Mouse (Mus musculus) adrenal gland, postnatal 36 days (tissue): ENCODE measurements around the gene Bag3. TPM values are rescaled to one million over a fixed set of nuclear protein-coding genes. Genes with fewer than 3 reads are reported as not detected.
"Not testable (repeated sequence)": the region's sequence is repeated elsewhere in the genome, so short reads cannot be mapped to it uniquely, and the experiment has no call there.

Experiments
- DNase-seq, 2 experiments: peaks; one replicate each; pipeline ENCODE4 v3.0.0; 2021; ENCODE audit warnings: mixed read lengths in 1 of 2
- total RNA-seq, 2 experiments: library from RNA; stranded (reverse); gene quantifications; 2 replicates each; pipeline ENCODE4 v1.2.3; 2021

The Bag3 gene
- total RNA-seq, 2 experiments from 2014 or later: 193 to 336 TPM

DNA sequence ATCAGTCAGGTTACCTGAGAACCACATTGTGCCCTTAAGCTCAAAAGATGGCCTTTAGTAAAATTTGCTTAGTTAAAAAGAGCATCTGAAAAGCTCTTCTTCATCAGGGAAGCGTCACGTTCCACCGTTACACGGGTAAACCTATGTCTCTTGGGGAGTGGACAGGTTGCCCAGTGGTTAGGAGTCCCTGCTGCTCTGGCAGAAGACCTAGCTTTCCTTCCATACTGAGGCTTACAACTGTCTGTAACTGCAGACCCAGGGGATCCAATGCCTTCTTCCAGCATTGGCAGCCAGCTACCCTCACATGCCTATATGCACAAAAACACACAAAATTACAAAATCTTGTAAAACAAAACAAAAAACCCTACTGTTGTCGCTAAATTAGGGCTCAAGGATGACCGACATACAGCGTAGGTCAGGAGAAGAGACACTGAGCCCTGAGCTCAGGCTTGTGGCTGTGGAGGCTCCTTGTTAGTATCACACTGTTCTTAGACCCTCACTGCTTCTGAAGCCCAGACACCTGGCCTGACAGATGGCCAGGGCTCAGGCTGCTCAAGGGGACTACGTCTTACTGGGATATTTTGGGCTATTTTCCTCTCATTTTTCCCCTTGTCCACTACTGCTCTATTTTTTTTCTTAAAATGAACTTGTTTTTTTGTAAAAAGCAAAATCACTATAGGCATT, 44.3 kb downstream of the Bag3 start:
- DNase-seq: no peak

DNA sequence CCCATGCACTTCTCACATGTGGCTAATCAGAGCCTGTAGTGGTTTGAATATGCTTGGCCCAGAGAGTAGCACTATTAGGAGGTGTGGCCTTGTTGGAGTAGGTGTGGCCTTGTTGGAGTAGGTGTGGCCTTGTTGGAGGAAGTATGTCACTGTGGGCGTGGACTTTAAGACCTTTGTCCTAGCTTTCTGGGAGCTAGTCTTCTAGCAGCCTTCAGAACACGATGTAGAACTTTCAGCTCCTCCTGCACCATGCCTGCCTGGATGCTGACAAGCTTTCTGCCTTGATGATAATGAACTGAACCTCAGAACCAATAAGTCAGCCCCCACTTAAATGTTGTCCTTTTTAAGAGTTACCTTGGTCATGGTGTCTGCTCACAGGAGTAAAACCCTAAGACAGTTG, 46.0 kb downstream of the Bag3 start:
- not testable (repeated sequence) for DNase-seq

GRCm38 (mm10) chr7:128569987-128570656, 46.7 kb downstream of the Bag3 start:
- no peak for DNase-seq

DNA sequence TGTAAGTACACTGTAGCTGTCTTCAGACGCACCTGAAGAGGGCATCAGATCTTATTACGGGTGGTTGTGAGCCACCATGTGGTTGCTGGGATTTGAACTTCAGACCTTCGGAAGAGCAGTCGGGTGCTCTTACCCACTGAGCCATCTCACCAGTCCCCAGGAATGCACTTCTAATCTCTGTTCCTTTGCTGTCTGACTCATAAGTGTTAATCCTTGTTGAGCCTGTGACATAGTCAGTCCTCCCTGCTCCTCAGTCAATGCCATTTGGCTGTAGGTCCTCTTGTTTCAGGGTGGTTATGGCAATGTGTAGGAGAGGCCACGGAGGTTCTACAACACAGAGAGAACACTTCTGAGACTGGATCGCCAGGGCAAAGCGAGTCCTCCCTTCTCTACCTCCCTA, 47.2 kb downstream of the Bag3 start:
- not testable (repeated sequence) for DNase-seq

DNA sequence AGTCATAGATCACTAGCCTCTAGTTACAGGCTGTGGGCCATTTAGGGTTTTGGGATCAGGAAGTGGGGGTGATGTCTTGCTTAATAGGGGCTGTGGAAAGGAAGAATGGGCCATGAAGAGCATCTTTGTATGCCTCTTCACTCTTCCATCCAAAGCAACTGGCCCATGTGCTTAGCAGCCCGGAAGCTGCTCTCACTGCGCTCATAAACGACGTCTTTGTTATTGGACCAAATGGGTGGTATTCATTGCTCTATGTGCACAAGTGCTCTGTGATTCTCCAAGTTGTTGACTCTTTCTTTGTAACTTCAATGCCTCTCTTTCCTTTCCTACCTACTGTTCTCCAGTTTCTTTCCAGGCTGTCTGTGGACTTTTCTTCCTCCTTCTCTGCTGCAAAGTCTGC, 48.6 kb downstream of the Bag3 start:
- DNase-seq: no peak

DNA sequence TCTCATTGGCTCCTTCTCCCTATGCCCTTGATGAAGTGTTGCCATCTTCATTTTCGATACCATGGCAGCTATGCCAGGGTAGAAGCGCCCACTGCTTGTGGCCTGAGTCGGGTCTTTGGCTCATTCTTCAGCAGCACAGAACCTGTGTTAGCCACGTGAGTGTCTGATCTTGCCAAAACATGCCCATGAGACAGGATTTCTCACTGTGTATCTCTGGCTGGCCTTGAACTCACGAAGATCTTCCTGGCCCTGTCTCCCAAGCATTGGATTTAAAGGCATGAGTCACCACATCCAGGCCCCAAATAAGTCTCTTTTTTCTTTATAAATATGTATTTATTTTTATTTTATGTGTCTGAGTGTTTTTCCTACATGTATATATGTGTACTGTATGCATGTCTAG, 51.8 kb downstream of the Bag3 start:
- peak; percentile 38 to 43 for DNase-seq

DNA sequence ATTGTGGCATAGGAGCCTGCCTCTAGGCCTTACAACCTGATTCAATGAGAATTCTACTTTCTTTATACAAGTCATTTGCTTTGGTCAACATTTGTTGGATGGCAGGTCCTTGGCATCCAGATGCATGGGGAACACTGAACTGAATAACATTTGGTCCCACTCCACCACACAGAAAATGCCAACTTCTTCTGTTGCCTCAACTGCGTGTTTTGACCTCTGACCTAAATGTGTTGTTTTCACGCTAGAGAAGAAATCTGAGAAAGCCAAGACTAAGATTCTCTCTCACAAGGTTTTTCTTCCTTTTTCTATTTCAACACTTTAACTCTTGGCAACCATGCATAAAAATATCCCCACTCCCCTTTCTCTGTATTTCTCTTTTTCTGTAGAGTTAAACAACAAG, 52.4 kb downstream of the Bag3 start:
- no peak for DNase-seq

GRCm38 (mm10) chr7:128577607-128578006, 54.2 kb downstream of the Bag3 start:
- no peak for DNase-seq

DNA sequence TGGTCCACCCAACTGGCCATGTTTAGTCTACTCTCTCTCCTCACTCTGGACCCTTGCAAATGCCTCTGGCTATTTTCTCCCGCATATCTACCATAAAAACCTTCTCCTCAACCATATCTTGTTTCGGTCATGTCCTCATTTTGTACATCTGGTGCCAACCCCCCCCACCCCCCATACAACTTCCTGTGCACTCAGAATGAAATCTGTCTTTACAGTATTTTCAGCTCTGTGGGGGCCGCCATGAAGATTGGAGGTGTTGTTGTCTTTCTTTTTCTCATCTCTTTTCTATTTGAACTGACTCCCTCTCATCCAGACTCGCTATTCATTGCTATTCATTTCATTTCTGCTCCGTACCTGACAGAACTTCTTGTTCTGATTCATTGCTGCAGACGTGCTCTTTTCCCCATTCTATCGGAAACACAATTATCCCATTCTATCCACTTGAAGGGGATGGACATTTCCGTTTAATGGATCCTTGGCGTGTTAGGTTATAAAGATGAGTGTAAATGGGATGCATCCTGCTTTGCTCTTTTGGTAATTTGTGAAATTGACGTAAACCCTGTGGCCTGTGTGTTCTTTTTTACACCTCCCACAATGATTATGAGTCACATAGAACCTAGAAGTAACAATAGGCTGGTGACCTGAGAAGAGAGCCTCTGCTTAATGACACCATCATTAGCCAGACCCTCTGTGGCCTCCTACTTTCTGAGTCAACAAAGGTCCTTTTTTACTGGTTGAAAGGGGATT, 55.0 kb downstream of the Bag3 start:
- DNase-seq: no peak

DNA sequence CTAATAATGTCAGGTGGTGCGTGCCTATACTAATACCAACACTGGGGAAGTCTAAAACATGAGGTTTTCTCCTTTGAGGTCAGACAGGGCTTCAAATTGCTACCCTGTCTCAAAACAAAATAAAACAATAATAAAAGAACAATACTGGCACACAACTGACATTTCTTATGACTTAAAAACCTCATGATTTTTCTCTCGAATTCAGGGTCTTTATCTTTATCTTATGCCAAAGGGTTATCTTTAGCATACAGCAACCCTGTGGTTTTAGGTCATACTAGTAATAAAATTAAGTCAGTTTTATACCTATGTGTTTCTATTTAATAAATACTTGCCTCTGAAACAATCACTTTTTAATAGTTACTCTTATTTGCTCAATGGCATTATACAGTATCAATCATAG, 56.0 kb downstream of the Bag3 start:
- no peak for DNase-seq

DNA sequence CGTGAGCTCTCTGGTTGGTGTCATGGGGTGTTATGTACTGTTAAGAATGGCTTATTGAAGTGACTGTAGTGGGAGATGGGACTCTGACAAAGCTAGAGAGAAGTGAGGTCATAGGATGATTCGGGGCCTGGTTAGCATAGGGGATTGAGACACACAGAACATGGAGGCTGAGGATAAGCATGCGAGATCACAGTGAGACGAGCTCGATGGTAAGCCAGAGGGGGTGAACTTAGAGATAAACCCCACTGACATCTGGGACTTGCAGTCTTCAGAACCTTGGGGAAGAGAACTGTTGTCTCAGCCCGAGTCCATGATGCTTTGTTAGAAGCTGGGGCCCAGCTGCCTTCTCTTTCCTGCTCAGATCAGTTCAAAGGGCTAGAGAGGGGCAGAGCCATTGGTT, 56.9 kb downstream of the Bag3 start:
- DNase-seq: no peak

GRCm38 (mm10) chr7:128581864-128582484, 58.6 kb downstream of the Bag3 start:
- DNase-seq: peak in 1 of 2 experiments; percentile 25

- DNase-seq: peak; percentile 58 to 59
These were observed 60.0 kb downstream of the Bag3 start for GRCm38 (mm10) chr7:128583213-128583948.

DNA sequence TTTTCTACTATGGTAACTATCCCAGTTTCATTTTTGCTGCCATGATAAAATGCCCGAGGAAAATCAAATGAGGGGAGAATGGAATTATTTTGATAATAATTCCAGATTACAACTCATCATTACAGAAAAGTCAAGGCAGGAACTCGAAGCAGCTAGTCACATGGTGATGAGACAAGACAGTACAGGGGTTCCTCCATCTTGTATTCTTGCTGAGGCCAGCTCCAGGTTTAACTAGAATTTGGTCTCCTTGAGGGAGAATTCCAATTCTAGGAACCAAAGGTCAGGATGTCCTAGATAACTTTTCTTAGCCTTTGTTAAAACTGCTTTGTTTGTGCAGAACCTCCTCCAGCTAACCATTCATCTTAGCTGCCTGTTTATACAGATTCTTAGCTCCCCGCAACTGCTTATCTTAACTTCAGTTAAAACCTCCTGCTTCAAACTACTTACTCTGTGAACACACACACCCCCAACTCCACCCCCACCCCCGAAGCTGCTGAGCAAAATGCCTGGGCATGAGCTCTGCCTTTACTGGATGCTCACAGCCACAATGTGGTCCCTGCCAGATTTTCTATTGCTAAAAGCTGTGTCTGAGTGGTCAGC, 64.0 kb downstream of the Bag3 start:
- no peak for DNase-seq

DNA sequence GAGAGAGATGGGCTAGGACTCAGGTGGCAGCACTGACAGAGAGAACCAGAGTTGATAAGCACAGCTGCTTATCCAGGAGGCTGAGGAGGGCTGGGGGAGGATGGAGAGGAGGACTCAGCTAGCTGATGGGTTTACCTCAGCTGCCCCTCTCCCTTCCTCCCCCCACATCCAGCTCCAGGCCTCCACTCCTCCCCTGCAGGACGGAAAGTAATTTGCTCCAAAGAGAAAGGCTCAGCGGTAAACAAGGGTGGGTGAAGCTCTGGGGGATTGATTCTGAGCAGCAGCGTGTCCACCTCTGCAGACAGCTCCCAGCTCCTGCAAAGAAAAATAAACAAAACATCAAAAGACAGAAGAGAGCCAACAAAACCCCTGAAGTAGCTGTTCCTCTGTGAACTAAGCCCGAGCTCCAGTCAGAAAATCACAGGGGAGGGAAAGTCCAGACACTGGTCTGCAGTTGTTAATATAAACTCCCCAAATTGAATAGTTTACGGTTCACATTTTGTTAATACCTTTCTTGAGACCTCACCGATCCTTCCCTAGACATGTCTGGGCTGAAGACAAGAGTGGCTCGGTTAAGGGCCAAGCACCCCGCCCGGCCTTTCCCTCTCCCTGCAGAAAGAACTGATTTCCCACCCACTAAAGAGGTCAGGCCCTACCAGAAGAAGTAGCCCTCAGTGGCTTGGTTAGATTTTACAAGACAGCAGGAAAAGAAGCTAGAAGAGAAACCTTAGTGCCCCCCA, 68.1 kb downstream of the Bag3 start:
- no peak for DNase-seq

DNA sequence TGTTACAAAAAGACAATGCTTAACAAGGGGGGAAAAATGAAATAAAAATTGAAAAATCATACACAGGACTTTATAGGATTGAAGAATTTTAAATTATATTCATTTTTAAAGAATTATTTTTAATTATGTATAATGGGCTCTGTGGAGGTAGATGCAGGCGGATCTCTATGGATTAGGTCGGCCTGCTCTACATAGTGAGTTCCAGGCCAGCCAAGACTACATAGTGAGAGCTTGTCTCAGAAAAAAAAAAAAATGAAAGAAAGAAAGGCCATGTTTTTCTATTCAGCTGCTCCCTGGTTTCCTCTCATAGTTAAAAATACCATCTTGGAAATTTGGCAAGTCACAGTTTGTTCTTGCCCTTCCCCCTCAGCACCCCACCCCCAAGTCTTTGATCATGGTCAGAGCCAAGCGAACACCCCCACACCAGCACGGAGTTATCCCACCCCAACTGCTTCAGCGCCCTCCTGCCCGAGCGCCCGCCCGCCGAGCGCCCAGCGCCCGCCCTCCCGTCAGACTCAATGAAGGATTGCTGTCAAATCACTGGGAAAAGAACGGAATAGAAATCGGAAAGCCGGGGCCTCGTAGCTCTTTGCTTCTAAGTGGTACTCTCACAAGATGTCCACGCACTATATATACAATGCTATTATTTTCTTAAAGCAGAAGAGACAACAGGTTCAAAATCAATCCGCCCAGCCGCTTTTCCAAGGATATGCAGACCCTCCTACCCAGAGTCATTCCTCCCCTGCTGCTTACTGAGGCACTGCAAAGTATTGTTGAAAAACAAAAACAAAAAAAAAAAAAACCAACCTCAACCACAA, 68.9 kb downstream of the Bag3 start:
- peak; percentile 59 to 73 for DNase-seq

- no peak for DNase-seq
These were observed 69.5 kb downstream of the Bag3 start for GRCm38 (mm10) chr7:128592936-128593241.

DNA sequence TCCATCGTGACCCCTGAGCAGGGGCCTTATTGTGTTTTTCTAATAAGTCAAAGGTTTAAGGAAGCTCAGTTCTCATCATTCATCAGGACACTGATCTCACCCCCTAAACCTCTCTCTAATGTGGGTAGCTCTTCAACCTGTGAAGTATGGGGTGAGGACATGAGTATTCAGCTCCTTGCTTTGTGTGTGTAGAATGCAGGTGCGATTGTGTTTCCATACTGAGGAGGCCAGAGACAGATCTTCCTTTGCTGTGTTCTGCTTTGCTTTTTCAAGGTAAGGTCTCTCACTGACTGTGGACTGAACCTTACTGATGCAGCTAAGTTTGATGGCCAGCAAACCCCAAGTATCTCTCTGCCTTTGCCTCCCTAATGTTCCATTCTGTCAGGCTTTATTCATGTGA, 72.9 kb downstream of the Bag3 start:
- no peak for DNase-seq
